Mouse (Mus musculus) heart, postnatal 25 days (tissue): ENCODE measurements around the gene Yif1b. TPM values are rescaled to one million over a fixed set of nuclear protein-coding genes. Genes with fewer than 3 reads are reported as not detected.
"Not testable (repeated sequence)": the region's sequence is repeated elsewhere in the genome, so short reads cannot be mapped to it uniquely, and the experiment has no call there.

Experiments
- DNase-seq: peaks from one replicate; pipeline ENCODE4 v3.0.0; 2022; ENCODE audit warnings: low spot score
- intact Hi-C: fragments of 180-260 bp; cut with DNase I; formaldehyde crosslinking; loops from one replicate; pipeline ENCODE4 v1.15.1; 2025
- total RNA-seq, 2 experiments: library from RNA; stranded (reverse); gene quantifications; 2 replicates each; pipeline ENCODE4 v1.2.3; 2021

The Yif1b gene
- total RNA-seq = 10 to 100 TPM; 75.2 to 78.9 TPM

DNA sequence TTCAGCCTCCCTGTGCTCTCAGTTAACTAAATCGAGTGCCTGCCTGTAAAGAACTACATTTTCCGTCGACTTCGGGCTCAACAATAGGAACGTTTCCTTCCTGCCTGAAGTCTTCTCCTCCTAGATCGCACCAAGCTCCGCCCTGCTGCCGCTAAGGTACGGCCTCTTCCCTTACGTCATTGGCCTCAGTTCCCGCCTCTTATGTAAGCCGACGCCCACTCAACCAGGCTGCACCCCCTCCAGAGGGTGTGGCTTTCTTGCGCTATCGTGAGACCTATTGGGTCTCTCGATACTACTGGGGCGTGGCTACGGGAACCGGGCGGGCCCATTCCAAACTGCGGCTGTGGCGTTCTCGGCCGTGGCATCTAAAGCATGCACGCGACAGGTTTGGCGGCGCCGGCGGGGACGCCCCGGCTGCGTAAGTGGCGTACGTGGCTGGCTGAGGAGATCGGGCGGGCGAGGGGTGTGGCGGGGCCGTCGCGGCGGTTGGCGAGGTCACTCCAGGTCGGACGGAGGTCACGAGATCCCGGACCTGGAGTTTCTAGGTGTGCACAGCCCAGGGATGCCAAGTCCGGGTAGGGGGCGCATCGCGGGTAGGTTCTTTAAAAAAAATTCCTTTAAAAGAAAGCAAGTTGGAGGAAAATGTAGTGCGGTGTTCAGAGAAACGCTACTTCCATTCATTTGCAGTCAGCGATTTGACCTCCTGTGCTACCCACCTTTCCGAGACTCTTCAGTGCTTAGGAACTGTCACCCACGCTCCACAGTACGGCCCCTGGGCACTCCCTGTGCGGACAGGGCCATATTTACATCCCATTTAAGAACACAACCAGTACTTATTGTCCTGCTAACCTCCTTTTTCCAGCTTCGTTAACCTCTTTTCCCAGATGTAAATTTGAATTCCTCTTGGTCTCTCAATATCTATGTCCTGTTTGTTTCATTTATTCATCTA, at the start of gene Yif1b:
TSS of gene Yif1b (plus strand) at position 311 of the 949 bp plus-strand sequence.
- DNase-seq = peak; percentile 97
- intact Hi-C loops = loop anchor here (2.0 to 10.0 kb wide), 2 partner anchors 57 to 253 kb away; partner anchors contain the start of genes Eif3k, Map4k1 and Psmd8

DNA sequence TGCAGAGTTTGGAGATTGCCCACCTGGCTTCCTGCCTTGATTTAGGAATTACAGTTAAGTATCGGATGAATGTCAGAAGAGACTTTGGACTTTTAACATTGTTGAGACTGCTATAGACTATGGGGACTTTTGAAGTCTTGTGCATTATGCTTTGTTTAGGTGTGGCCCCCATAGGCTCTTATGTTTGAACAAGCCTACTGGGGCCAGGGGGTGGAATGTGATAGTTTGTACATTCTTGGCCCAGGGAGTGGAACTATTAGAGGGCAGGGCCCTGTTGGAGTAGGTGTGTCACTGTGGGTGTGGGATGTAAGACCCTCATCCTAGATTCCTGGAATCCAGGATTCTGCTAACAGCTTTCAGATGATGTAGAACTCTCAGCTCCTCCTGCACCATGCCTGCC, 43.9 kb upstream of the Yif1b start:
- DNase-seq, intact Hi-C loops: not testable (repeated sequence)

DNA sequence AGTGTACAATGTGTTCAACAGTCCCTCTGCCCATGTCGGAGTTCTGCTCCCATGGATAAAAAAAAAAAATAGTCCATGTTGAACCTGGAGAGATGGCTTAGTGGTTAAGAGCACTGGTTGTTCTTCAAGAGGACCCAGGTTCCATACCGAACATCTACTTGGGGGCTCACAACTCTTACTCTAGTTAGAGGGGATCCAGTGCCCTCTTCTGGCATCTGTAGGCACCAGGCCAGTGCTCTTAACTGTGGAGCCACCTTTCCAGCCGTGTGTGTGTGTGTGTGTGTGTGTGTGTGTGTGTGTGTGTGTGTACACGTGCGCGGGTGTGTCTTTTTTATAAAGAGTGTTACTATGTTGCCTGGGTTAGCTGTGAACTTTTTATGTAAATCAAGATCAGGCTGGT, 35.6 kb upstream of the Yif1b start:
- DNase-seq = no peak
- intact Hi-C loops = no loop called here

DNA sequence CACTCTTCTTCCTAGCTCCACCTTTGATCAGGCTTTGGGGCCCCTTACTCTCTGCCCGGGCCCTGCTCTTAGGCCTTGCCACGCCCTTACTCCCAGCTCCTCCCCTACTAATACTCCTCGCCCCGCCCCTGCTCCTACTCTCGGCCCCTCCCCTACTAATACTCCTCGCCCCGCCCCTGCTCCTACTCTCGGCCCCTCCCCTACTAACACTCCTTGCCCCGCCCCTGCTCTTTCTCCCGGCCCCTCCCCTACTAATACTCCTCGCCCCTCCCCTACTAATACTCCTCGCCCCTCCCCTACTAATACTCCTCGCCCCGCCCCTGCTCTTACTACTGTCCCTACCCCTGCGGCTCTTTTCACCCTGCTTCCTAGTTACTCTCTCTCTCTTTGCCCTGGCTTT, 27.1 kb upstream of the Yif1b start:
- DNase-seq = peak; percentile 16
- intact Hi-C loops = not testable (repeated sequence)

DNA sequence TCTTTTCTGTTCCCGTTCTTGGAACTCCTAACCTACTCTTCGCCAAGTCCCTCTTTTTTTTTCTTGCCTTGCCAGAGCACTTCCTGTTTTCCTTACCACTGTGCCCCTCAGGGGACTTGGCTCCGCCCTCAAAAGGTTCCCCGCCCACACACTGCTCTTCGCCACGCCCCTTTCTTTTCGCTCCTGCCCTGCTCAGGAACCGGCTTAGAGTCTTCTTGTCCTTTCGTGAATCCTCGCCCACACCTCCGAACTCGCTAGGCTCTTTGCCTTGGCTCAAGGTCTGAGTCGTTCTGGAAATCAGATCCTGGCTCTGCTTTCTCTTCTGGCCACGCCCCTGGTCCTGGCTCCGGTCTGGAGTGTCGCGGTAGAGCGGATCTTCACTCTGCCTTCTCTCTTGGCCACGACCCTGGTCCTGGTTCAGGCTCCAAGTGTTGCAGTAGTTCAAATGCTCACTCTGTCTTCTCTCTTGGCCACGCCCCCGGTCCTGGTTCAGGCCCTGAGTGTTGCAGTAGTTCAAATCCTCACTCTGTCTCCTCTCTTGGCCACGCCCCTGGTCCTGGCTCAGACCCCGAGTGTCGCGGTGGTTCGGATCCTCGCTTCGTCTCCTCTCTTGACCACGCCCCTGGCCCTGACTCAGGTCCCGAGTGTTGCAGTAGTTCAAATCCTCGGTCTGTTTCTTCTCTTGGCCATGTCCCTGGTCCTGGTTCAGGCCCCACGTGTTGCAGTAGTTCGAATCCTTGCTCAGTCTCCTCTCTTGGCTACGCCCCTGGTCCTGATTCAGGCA, 26.5 kb upstream of the Yif1b start:
- DNase-seq = peak; percentile 89
- intact Hi-C loops = no loop called here

DNA sequence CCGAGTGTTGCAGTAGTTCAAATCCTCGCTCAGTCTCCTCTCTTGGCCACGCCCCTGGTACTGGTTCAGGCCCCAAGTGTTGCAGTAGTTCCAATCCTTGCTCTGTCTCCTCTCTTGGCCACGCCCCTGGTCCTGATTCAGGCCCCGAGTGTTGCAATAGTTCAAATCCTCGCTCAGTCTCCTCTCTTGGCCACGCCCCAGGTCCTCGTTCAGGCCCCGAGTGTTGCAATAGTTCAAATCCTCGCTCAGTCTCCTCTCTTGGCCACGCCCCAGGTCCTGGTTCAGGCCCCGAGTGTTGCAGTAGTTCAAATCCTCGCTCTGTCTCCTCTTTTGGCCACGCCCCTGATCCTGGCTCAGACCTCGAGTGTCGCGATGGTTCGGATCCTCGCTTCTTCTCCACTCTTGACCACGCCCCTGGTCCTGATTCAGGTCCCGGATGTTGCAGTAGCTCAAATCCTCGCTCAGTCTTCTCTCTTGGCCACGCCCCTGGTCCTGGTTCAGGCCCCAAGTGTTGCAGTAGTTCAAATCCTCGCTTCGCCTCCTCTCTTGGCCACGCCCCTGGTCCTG, 25.8 kb upstream of the Yif1b start:
- intact Hi-C loops = no loop called here
- no peak for DNase-seq

DNA sequence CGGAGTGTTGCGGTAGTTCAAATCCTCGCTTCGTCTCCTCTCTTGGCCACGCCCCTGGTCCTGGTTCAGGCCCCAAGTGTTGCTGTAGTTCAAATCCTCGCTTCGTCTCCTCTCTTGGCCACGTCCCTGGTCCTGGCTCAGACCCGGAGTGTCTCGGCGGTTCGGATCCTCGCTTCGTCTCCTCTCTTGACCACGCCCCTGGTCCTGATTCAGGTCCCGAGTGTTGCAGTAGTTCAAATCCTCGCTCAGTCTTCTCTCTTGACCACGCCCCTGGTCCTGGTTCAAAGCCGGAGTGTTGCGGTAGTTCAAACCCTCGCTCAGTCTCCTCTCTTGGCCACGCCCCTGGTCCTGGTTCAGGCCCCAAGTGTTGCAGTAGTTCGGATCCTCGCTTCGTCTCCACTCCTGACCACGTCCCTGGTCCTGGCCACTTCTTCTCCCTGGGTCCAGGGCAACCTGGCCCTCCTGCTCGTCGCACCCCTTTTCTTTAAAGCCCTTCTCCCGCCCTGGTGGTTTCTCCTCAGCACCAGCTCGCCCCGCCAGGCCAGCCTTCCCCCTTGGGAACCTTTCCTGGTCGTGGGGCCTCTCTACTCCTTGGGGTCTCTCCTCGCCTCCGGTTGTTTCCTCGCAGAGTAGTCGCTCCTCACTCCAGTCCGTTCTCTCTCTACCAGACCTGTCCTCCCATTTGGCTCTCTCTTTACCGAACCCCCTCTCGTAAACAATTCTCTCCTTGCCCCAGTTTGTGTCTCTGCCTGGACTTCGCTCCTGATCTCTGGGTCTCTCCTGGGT, 25.2 kb upstream of the Yif1b start:
- intact Hi-C loops, DNase-seq: not testable (repeated sequence)

DNA sequence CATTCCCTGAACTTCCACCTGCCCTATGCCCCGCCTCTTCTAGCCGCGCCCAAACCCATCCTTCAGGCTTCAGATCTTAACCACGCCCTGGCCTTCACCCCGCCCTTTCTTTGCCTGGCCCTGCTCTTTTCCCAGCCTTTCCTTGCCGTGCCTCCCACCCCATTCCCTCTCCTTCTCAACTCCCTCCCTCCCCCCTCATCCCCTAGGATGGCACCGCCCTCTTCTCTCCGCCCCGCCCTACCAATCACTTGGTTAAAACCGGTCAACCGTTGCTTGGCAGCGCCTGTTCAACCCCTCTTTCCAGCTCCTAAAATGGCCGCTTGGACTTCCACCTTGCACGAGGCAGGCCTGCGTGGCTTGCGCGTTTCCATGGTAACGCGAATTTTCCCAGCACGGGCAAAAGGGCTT, 24.4 kb upstream of the Yif1b start, which contains the start of gene Catsperg1:
TSS of gene Catsperg1 (minus strand) at position 361 of the 408 bp plus-strand sequence.
- intact Hi-C loops = no loop called here
- no peak for DNase-seq

DNA sequence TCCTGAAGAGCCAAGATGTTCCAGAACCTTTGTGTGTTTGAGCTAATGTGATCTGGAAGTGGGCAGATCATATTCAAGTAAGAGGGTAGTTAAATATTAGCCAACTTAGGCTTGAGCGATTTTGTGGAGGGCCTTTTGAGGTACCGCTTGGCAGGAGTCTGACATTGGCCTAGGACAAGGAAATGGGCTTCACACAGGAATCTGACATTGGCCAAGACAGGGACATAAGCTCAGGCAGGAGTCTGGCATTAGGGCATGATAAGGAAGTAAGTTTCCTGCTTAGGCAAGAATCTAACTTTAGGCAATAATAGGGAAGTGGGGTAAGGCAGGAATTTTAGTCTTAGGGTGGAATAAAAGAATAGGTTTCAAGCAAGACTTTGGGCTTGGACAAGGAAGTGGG, 23.9 kb upstream of the Yif1b start:
- no peak for DNase-seq
- intact Hi-C loops = no loop called here

DNA sequence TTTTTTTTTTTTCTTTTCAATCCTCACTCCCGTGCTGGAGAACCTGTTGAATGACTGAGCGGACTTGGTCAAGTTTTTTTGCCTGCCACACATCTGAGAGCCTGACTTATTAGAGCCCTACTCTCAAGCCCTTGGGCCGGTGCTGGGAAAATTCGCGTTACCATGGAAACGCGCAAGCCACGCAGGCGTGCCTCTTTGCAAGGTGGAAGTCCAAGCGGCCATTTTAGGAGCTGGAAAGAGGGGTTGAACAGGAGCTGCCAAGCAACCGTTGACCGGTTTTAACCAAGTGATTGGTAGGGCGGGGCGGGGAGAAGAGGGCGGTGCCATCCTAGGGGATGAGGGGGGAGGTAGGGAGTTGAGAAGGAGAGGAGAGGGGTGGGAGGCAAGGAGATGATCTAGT, 23.3 kb upstream of the Yif1b start:
- intact Hi-C loops = no loop called here
- no peak for DNase-seq

DNA sequence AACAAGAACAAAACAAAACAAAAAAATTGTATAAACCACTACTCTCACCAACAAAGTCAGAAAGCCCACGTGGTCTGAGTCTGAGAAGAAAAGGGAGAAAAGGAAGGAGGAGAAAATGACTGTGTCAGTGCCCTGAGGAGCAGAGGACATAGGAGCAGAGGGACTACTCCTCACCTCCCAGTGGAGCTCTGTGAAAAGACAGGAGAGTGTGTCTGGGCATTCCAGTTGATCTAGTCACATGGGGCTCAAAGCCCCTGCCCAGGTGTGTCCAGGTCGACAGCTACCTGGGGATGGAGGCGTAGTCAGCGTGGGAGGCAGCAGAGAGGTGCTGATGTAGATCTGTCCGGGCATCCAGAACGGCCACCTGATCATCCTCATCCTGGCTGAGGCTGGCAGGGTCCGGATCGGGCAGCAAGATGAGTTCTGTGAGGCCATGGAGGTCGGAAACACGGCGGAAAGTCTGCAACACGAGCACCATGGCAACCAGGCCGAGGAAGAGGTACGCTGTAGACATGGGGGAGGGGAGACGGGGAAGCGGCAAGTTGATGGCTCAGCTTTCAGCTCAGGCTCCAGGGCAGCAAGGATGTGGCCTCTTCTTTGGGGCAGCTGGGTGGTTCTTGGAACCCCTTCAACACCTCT, 13.3 kb upstream of the Yif1b start:
- intact Hi-C loops = no loop called here
- DNase-seq = no peak

DNA sequence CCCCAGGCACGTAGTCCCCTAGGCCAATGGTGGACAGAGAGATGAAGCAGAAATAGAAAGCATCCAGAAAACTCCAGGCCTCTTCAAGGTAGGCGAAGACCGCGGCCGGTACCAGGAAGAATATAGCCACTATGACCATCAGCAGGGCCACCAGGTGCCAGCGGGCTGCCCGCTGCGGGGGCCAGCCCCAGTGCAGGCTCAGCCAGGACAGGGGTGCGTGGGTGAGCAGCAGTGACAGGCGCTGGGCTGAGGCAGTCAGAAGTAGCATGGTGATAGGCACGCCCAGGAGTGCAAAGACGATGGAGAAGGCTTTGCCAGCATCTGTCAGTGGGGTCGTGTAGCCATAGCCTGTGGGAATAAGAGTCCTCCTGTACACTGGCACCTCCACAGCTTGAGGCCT, 12.6 kb upstream of the Yif1b start:
- DNase-seq = no peak
- intact Hi-C loops = no loop called here

DNA sequence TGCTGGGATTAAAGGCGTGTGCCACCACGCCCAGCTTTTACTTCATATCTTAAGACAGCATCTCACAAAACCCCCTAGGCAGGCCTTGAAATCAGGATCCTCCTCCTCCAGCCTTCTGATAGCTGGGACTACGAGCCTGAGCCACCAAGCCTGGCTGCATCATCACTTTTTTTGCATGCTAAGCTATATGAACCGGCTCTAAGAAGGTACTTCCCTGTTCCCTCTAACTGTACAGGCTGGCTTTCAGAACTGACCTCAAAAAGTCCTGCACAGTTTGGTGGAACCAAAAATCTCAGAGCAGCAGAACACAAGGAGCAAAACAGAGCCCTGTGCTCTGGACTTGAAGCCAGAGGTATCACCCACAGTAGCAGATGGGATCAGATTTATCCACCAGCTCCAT, 9.9 kb upstream of the Yif1b start:
- DNase-seq = no peak
- intact Hi-C loops = no loop called here

DNA sequence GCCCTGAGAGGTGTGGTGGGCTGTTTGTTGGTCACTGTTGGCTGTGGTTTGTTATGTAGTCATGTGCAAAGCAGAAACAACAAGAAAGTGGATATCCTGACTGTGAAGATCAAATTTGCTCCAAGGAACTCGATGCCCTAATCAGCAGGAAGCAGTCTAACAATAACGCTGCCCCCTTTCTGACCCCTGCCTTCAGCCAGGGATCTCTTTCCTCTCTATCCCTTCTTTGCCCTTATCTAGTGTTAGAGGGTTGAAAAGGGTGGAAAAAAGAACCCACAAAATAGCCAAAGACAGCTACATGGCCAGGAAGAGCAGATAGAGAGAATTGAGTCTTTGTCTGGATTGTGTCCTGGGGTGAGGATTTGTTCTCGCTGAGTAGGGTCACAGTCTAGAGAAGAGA, 7.6 kb upstream of the Yif1b start:
- no peak for DNase-seq
- intact Hi-C loops = loop anchor here (10.0 kb wide), 1 partner anchor 246 kb away; the partner anchor contains the start of genes Eif3k and Map4k1

DNA sequence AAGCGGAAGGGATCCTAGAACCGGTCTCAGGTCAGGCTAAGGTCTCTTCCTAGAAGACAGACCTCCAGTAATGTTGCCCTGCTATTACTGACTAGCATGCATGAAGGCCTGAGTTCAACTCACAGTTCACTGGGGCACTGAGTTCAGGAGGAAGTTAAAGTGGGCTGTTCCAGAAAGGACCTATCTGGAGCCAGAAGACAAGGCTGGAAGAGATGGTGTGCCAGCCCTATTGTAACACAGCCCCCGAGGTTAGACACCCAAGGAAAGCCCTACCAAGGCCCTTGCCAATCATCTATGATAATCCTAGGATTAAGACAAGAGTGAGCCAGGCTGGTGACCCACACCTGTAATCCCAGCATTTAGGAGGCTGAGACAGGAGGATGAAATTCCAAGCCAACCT, 6.6 kb upstream of the Yif1b start:
- intact Hi-C loops = loop anchor here (10.0 kb wide), 1 partner anchor 247 kb away; the partner anchor contains the start of genes Eif3k and Map4k1
- no peak for DNase-seq

DNA sequence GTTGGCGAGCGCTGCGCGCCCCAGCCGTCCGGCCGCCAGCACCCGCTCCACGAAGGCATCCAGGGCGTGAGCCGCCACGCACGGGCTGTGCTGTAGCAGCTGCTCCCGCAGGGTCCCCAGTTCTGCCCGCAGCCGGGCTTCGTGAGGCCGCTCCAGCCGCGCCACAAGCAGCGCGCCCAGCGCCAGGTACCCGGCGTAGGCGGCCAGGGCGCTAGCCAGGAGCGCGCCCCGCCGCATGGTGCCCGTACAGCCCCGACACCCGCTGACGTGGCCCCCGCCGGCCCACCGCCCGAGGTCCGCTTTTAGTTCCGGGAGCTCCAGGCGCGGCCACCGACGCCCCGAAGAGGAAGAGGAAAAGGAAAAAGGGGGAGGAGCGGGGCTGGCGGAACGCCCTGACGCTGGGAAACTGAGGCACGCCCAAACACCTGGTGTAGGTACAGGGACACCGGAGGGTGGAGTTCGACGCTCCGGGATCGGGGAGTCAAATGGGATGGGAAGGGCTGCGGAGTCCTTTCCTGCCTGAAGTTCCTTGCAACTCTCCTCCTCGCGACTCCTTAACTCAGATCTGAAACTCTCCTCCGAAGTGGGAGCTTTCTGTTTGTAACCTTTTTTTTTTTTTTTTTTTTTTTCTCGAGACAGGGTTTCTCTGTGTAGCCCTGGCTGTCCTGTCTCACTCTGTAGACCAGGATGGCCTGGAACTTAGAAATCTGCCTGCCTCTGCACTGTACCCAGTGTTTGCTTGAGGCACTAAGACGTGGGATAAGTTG, 5.7 kb upstream of the Yif1b start, which contains the start of gene Kcnk6:
TSS of gene Kcnk6 (minus strand) at position 269 of the 767 bp plus-strand sequence.
- intact Hi-C loops = loop anchor here (10.0 kb wide), 1 partner anchor 248 kb away; the partner anchor contains the start of genes Eif3k and Map4k1
- peak; percentile 65 for DNase-seq

DNA sequence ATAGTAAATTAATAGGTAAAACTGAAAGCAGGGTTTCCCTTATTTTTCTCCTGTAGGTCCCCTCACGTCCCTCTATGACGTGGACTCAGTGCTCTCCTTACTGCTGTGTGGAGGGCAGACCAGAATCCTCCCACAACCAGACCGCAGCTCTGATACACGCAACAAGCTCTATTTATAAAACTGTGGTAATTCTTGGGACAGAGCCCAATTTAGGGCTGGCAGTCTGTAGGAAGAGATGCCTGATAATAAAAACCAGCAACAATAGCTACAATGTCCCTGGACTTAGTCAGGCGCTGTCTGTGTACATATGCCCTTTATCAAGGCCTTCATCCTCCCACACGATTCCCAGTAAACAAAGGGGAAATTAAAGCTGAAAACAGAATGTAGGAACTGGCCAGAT, 4.4 kb upstream of the Yif1b start:
- DNase-seq = no peak
- intact Hi-C loops = loop anchor here (10.0 kb wide), 1 partner anchor 249 kb away; the partner anchor contains the start of genes Eif3k and Map4k1

DNA sequence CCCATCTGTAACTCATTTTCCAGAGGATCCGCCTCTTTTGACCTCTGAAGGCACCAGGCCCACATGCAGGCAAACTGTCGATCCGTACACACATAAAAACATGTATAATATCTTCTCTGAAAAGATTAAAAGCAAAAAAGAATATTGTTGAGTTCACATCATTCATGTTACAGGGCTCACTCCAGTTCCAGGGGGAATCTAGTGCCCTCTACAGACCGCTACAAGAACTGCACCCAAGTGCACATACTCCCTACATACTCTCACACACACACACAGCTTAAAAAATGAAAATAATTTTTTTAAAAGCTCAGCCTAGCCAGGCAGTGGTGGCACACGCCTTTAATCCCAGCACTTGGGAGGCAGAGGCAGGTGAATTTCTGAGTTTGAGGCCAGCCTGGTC, 3.5 kb upstream of the Yif1b start:
- intact Hi-C loops = loop anchor here (10.0 kb wide), 1 partner anchor 250 kb away; the partner anchor contains the start of genes Eif3k and Map4k1
- DNase-seq = no peak
